Mouse (Mus musculus): Measurements from ENCODE around the gene Evi5l.

DNA sequence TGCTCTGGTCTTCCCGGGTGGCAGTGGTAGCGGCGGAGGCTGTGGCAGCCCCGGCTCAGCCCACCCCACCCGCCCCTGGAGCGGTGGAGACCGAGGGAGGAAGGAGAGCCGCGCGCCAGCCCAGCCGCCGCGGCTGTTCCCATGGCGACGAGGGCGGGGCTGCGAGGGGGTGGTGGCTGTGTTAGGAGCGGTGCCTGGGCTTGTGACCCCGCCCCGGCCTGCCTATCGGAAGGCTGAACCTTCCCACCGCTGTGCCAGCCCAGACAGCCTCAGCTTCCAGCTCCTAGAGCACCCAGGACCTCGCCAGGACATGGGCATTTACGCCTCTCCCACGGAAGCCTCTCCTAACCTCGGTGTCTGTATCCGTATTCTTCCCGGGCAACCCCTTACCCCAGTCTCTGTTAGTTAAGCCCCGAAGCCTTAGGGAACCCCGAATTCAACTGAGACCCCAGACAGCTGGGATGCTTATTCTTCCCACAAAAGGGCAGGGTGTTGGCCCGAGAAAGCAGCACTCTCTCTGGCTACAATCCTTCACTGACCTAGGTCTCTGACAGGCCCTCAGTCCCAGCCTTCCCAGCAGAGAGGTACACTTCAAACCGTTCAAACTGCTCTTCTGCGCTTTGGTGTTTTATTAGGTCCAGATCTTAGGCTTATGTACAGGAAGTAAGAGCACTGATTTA is 92.9 kb downstream of the Evi5l start, which contains the start of gene Ctxn1:
- TF ChIP-seq CTCF (IDR thresholded peaks at IDR 0.05; ENCODE audit: extremely low read depth, insufficient read length, insufficient replicate concordance, low read depth, low read length) (no peak), POLR2A (IDR thresholded peaks at IDR 0.05; ENCODE audit: low read depth, low read length) (no peak; the same call in 1 of the 2 replicates)

All from small intestine, adult 2 months (tissue).